Mouse (Mus musculus) cerebellum, adult 2 months (tissue): ENCODE measurements around the gene Arntl. TPM values are rescaled to one million over a fixed set of nuclear protein-coding genes. Genes with fewer than 3 reads are reported as not detected.

Experiments used
- DNase-seq, 2 experiments: peaks; one replicate each; pipeline ENCODE4 v3.0.0; 2021
- H3K27ac ChIP-seq: fragments of 200-500 bp; 2 replicates; pipeline ENCODE4 v1.5.1; 2012; ENCODE audit warnings: low read length, control low read depth, inconsistent platforms; ENCODE audit not compliant: insufficient read depth
- H3K27me3 ChIP-seq: fragments of 200-500 bp; 2 replicates; pipeline ENCODE4 v1.6.1; 2012; ENCODE audit warnings: inconsistent platforms, mild to moderate bottlenecking, low read length, moderate library complexity; ENCODE audit not compliant: control insufficient read depth, insufficient read depth
- H3K4me1 ChIP-seq: fragments of 200-500 bp; 2 replicates; pipeline ENCODE4 v1.6.1; 2011; ENCODE audit warnings: low read length; ENCODE audit not compliant: control insufficient read depth, insufficient read depth
- H3K4me3 ChIP-seq: fragments of 200-500 bp; replicated peaks from 2 replicates; pipeline ENCODE3; 2011; ENCODE audit warnings: mild to moderate bottlenecking, low read depth, low read length, control low read depth; ENCODE audit not compliant: insufficient read depth
- CTCF ChIP-seq: fragments of 200-500 bp; IDR thresholded peaks from 2 replicates; pipeline ENCODE4 v1.5.1; 2011; ENCODE audit warnings: low read depth, mild to moderate bottlenecking, control low read depth, low read length, moderate library complexity, borderline replicate concordance; ENCODE audit not compliant: insufficient read depth
- POLR2A ChIP-seq: fragments of 200-500 bp; IDR thresholded peaks from 2 replicates; pipeline ENCODE4 v1.6.1; 2011; ENCODE audit warnings: low read length, control low read depth, borderline replicate concordance; ENCODE audit not compliant: insufficient read depth
- WGBS: fragments of 180-500 bp; shearing (Covaris S2); methylation state at CpG from one replicate; pipeline ENCODE4 v1.1.7; 2018; 5-methylcytosine and 5-hydroxymethylcytosine counted together
- polyA plus RNA-seq: library from polyadenylated mRNA; depleted of rRNA; stranded (reverse); fragments of >200 nt; gene quantifications from 2 replicates; pipeline ENCODE4 v1.2.3, GENCODE M21; 2012

Arntl gene
- polyA plus RNA-seq, 1 experiment: 28.4 TPM

GRCm38 (mm10) chr7:113291741-113292140, 84.5 kb downstream of the Arntl start:
- TF ChIP-seq CTCF (no peak), POLR2A (no peak)
- Histone ChIP-seq H3K4me3 (no peak overlapping the region), H3K27me3 (no peaks in the 10 kb centered on the region), H3K27ac (no peak overlapping the region), H3K4me1 (peaks cover 5% of the 10 kb centered on the region)
- 76% methylated on average over 5 of the region's 5 CpGs for WGBS
- no peak for DNase-seq

DNA sequence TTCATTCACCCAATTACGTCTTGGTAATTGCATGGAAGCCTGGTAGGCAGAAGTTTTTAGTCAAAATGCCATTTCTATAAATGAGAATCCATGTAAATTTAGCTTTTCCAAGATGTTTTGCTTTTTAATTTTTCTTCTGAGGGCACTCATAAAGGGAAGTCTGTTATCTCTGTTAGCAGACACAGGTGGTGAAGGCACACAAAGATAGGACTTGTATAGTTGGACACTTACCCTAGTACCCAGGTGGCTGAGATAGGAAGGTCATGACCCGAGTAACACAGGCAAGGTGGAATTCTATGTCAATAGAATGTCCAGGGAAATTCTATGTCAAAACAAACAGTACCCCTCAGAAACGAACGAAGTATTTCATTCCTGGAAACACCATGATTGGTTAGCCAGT, 84.9 kb downstream of the Arntl start:
- H3K4me1 ChIP-seq: peaks cover 5% of the 10 kb centered on the region
- H3K4me3 ChIP-seq: no peak overlapping the region
- WGBS: 91% methylated on average over 4 of the region's 4 CpGs
- TF ChIP-seq CTCF (no peak), POLR2A (no peak)
- H3K27ac ChIP-seq: no peak overlapping the region
- DNase-seq: no peak
- no peaks in the 10 kb centered on the region for H3K27me3 ChIP-seq

- Histone ChIP-seq H3K4me3 (no peak overlapping the region), H3K4me1 (no peaks in the 10 kb centered on the region), H3K27ac (no peak overlapping the region), H3K27me3 (no peaks in the 10 kb centered on the region)
- 94% methylated on average over 6 of the region's 6 CpGs for WGBS
- TF ChIP-seq CTCF: no peak
- TF ChIP-seq POLR2A: no peak
- DNase-seq: no peak
These were observed 87.3 kb downstream of the Arntl start for GRCm38 (mm10) chr7:113294598-113294997.

DNA sequence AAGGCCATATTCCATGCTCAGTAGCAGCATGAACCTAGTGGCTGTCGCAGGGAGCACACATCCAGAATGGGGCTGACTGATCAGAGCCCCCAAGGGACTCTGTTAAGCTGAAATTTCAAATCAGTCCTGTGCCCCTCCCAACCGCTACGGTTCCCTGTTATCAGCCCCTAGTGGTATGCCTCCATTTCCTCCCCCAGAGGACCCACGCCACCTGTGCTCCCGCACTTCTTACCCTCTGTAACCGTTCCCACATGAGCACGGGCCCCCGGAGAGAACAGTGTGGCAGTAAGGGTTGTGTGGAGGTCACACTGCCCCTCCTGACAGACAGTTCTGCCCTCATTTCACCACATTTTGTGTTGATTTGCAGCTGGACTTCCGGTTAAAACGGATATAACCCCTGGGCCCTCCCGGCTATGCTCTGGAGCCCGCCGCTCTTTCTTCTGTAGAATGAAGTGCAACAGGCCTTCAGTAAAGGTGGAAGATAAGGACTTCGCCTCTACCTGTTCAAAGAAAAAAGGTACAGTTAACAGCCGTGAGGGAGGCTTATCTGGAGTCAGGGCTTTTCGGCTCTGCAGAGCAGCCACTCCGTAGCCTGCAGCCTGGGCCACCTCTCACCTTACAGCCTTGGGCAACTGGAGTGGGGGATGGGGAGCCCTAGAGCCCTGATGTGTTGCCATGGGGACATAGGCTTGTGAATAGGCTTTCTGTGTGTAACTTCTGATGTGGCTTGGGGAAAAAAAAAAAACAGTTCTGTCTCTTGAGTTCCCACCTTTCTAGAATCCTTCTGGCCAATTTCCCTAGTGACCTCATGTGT, 88.0 kb downstream of the Arntl start:
- H3K27me3 ChIP-seq: no peaks in the 10 kb centered on the region
- H3K27ac ChIP-seq: no peak overlapping the region
- no peaks in the 10 kb centered on the region for H3K4me1 ChIP-seq
- WGBS: 72% methylated on average over 17 of the region's 17 CpGs
- TF ChIP-seq POLR2A (no peak), CTCF (no peak)
- no peak for DNase-seq
- no peak overlapping the region for H3K4me3 ChIP-seq

- Histone ChIP-seq H3K27me3 (no peaks in the 10 kb centered on the region), H3K4me1 (no peaks in the 10 kb centered on the region), H3K27ac (no peak overlapping the region), H3K4me3 (no peak overlapping the region)
- TF ChIP-seq CTCF (no peak), POLR2A (no peak)
- 93% methylated on average over 4 of the region's 4 CpGs for WGBS
- no peak for DNase-seq
These were observed 90.5 kb downstream of the Arntl start for GRCm38 (mm10) chr7:113297813-113298212.

DNA sequence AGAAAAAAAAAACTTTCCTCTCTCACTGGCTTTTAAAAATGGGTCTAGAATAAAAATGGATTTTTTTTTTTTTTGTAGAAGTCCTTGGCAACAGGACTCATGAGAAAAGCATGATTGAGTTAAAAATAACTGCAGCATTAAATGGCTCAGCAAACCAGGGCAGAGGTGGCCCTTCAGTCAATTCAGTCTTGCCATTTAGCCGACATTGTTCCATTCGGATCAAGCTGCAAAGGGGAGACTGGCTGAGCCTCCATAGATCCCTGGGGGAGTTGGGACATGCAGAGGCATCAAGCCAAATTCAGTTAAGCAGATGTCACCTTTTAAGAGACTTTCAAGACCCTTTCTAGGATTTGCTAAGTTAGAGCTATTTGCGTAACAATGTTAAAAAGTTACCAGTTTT, 102.9 kb downstream of the Arntl start:
- Histone ChIP-seq H3K27ac (no peak overlapping the region), H3K4me3 (no peak overlapping the region), H3K27me3 (no peaks in the 10 kb centered on the region), H3K4me1 (0 out of 2 replicates have a peak, but pooled peaks cover 2% of the 10 kb centered on the region)
- no peak for TF ChIP-seq POLR2A
- TF ChIP-seq CTCF: no peak
- 49% methylated on average over 3 of the region's 3 CpGs for WGBS
- DNase-seq: no peak

DNA sequence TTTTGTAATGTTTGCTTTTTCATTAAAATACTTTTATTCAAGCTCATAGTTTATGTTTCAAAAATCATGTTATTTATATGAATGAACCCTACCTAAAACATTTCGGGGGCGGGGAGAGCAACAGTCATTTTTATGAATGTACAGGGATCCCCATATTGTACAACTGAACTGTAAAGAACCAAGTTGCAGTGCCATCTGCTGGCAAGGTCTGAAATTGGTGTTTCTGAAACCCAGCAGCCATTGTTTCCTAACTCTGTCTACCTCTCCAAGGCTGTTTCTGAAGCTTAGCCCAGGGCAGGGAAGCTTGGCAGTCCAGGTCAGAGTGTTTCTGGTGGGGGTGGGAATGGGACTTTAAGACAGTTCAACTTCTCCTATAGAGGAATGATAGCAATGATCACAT, 104.5 kb downstream of the Arntl start:
- Histone ChIP-seq H3K4me1 (0 out of 2 replicates have a peak, but pooled peaks cover 2% of the 10 kb centered on the region), H3K27me3 (no peaks in the 10 kb centered on the region), H3K4me3 (no peak overlapping the region), H3K27ac (no peak overlapping the region)
- DNase-seq: peak; percentile 62 to 74
- TF ChIP-seq CTCF (peak; percentile 39; the same call in 1 of the 2 replicates), POLR2A (no peak)
- WGBS: 17% methylated on average over 2 of the region's 2 CpGs

DNA sequence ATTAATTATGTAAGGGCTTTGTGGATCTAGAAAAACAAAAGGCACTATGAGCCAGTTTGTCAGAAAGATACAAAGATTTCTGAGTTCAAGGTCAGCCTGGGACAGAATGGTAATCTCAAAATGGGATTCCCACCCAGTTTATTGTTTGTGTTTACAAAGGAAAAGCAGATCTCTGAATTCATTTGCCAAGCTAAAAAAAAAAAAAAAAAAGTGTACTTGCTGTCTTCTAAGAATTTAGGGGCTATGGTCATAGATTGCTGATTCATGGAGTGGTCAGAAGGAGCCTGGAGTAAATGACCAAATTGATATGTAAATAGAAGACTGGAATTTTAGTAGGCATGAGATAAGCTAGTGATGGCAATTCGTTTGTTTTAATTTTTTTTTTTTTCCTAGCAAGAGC, 112.9 kb downstream of the Arntl start:
- H3K27ac ChIP-seq: no peak overlapping the region
- no peaks in the 10 kb centered on the region for H3K4me1 ChIP-seq
- H3K4me3 ChIP-seq: no peak overlapping the region
- H3K27me3 ChIP-seq: no peaks in the 10 kb centered on the region
- DNase-seq: no peak
- WGBS: 74% methylated on average over 1 of the region's 1 CpGs
- TF ChIP-seq POLR2A: no peak
- TF ChIP-seq CTCF: no peak

- Histone ChIP-seq H3K27me3 (no peaks in the 10 kb centered on the region), H3K4me1 (no peaks in the 10 kb centered on the region), H3K4me3 (no peak overlapping the region), H3K27ac (no peak overlapping the region)
- TF ChIP-seq CTCF: no peak
- DNase-seq: no peak
These were observed 126.8 kb downstream of the Arntl start for GRCm38 (mm10) chr7:113334036-113334435.
